Mouse (Mus musculus) heart, adult 2 months (tissue): ENCODE results near the gene Gm38394. TPM values are rescaled to one million over a fixed set of nuclear protein-coding genes. Genes with fewer than 3 reads are reported as not detected.

Experiments used
- DNase-seq, 2 experiments: peaks; one replicate each; pipeline ENCODE4 v3.0.0; 2021
- H3K27ac ChIP-seq: fragments of 200-600 bp; 2 replicates; pipeline ENCODE4 v1.8.1; 2022
- H3K27me3 ChIP-seq: fragments of 200-500 bp; 2 replicates; pipeline ENCODE4 v1.6.1; 2012; ENCODE audit warnings: mild to moderate bottlenecking, low read length, inconsistent platforms, mixed read lengths; ENCODE audit not compliant: control insufficient read depth, insufficient read depth
- H3K36me3 ChIP-seq: fragments of 200-500 bp; 2 replicates; pipeline ENCODE4 v1.6.1; 2012; ENCODE audit warnings: low read length, inconsistent platforms; ENCODE audit not compliant: control insufficient read depth, insufficient read depth
- H3K4me1 ChIP-seq: fragments of 200-500 bp; 2 replicates; pipeline ENCODE4 v1.6.1; 2011; ENCODE audit warnings: low read length; ENCODE audit not compliant: control insufficient read depth, insufficient read depth
- H3K4me3 ChIP-seq: fragments of 200-600 bp; 2 replicates; pipeline ENCODE4 v1.8.1; 2022
- H3K79me2 ChIP-seq: fragments of 200-500 bp; replicated peaks from 2 replicates; pipeline ENCODE4 v1.6.1; 2012; ENCODE audit warnings: mild to moderate bottlenecking, inconsistent platforms, low read length, moderate library complexity, mixed read lengths; ENCODE audit not compliant: control insufficient read depth, insufficient read depth
- H3K9ac ChIP-seq: fragments of 200-500 bp; 2 replicates; pipeline ENCODE4 v1.6.1; 2012; ENCODE audit warnings: low read depth, mild to moderate bottlenecking, control low read depth, inconsistent platforms, low read length, mixed read lengths
- CTCF ChIP-seq: fragments of 200-600 bp; IDR thresholded peaks from 2 replicates; pipeline ENCODE4 v1.8.1; 2022; ENCODE audit warnings: antibody characterized with exemption, mild to moderate bottlenecking, moderate library complexity
- EP300 ChIP-seq: fragments of 200-500 bp; IDR thresholded peaks from 2 replicates; pipeline ENCODE4 v1.6.1; 2011; ENCODE audit warnings: low read depth, low read length, control low read depth; ENCODE audit not compliant: insufficient read depth
- POLR2A ChIP-seq: fragments of 200-500 bp; IDR thresholded peaks from 2 replicates; pipeline ENCODE4 v1.6.1; 2011; ENCODE audit warnings: mild to moderate bottlenecking, low read depth, low read length, control low read depth; ENCODE audit not compliant: insufficient read depth
- WGBS: fragments of 180-500 bp; shearing (Covaris S2); methylation state at CpG from one replicate; pipeline ENCODE4 v1.1.7; 2018; 5-methylcytosine and 5-hydroxymethylcytosine counted together
- intact Hi-C: fragments of 180-260 bp; cut with DNase I; formaldehyde crosslinking; loops from one replicate; pipeline ENCODE4 v1.15.1; 2025
- polyA plus RNA-seq: library from polyadenylated mRNA; depleted of rRNA; stranded (reverse); fragments of >200 nt; gene quantifications from 2 replicates; pipeline ENCODE4 v1.2.3, GENCODE M21; 2012
- total RNA-seq, 2 experiments: library from RNA; stranded (reverse); gene quantifications; 2 replicates each; pipeline ENCODE4 v1.2.3; 2021

The Gm38394 gene
- total and polyA plus RNA-seq, 3 experiments: 2.5 to 15.0 (median 14.5) TPM

DNA sequence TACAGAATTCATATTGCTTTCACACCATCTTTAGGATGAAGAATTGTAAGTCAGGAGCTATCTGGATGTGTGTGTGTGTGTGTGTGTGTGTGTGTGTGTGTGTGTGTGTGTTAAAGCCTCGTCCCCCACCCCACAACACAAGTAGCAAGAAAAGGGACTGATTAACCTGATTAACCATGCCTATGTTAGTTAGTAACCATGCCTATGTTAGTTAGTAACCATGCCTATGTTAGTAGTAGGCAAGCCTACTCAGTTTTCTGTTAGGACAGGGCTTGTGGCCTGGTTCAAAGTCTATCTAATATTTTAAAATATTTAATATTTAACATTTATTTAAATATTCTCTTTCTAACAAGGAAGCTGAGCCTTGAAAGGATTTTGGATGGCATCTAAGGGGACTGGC, 49.7 kb downstream of the Gm38394 start:
- intact Hi-C loops: loop anchor here (2.0 to 10.0 kb wide), 4 partner anchors 297 to 589 kb away; no protein-coding TSS in a partner anchor
- no peak for DNase-seq
- 75% methylated on average over 1 of the region's 1 CpGs for WGBS
- TF ChIP-seq CTCF (no peak), POLR2A (no peak)
- no peaks in the 10 kb centered on the region for H3K27me3 ChIP-seq
- H3K79me2 ChIP-seq: no peaks in the 10 kb centered on the region
- H3K4me1 ChIP-seq: no peaks in the 10 kb centered on the region; the same call in 1 of the 2 replicates
- H3K4me3 ChIP-seq: no peak overlapping the region
- H3K36me3 ChIP-seq: peaks cover 6% of the 10 kb centered on the region
- H3K27ac ChIP-seq: no peak overlapping the region
- H3K9ac ChIP-seq: no peak overlapping the region

DNA sequence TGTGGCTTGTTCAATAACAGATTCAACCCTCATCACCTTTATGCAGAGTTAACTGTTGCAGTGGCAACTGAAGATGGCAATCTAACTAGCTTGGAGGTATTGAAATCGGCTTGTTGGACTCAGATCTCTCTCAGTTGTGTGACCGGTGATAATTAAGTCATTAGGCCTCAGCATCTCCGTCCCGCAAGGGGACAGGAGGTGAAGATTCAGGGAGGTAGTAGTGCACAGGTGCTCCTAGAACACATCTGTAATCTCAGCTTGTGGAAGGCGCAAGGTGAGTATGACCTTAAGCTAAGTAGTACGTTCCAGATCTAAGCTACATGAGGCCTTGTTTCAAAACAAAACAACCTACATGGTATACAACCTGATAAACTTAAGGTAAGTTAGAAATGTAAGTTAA, 50.5 kb downstream of the Gm38394 start:
- DNase-seq: no peak
- Histone ChIP-seq H3K27ac (no peak overlapping the region), H3K79me2 (no peaks in the 10 kb centered on the region), H3K27me3 (no peaks in the 10 kb centered on the region), H3K4me3 (no peak overlapping the region), H3K9ac (no peak overlapping the region), H3K36me3 (peaks cover 9% of the 10 kb centered on the region), H3K4me1 (no peaks in the 10 kb centered on the region; the same call in 1 of the 2 replicates)
- 51% methylated on average over 6 of the region's 6 CpGs for WGBS
- intact Hi-C loops: loop anchor here (1.0 to 10.0 kb wide), 5 partner anchors 228 to 588 kb away; no protein-coding TSS in a partner anchor
- no peak for TF ChIP-seq POLR2A
- TF ChIP-seq CTCF: no peak
- no peak for TF ChIP-seq EP300

- Histone ChIP-seq H3K4me3 (peak within 1 kb of the TSS; percentile 81), H3K36me3 (peaks cover 9% of the 10 kb centered on the region), H3K4me1 (no peaks in the 10 kb centered on the region; the same call in 1 of the 2 replicates), H3K27ac (peak within 1 kb of the TSS; percentile 96), H3K79me2 (no peaks in the 10 kb centered on the region), H3K9ac (peak within 1 kb of the TSS; percentile 86), H3K27me3 (no peaks in the 10 kb centered on the region)
- intact Hi-C loops: loop anchor here (1.0 to 10.0 kb wide), 6 partner anchors 183 to 588 kb away; no protein-coding TSS in a partner anchor
- under 1% methylated on average over 72 of the region's 73 CpGs for WGBS
- DNase-seq: peak; percentile 94 to 95
- TF ChIP-seq POLR2A: peak; percentile 74
- TF ChIP-seq CTCF: peak; percentile 94
- peak; percentile 84 for TF ChIP-seq EP300
These were observed 51.2 kb downstream of the Gm38394 start, which contains the start of gene Snrpe for GRCm38 (mm10) chr1:133609771-133610502. Gene Snrpe, minus strand, starts transcription at chr1:133610291.

GRCm38 (mm10) chr1:133603174-133603573, 57.9 kb downstream of the Gm38394 start:
- Histone ChIP-seq H3K27me3 (no peaks in the 10 kb centered on the region), H3K4me3 (no peak overlapping the region), H3K79me2 (no peaks in the 10 kb centered on the region), H3K4me1 (no peaks in the 10 kb centered on the region), H3K27ac (no peak overlapping the region), H3K36me3 (peaks cover 6% of the 10 kb centered on the region), H3K9ac (no peak overlapping the region)
- DNase-seq: no peak
- TF ChIP-seq POLR2A: no peak
- no peak for TF ChIP-seq CTCF
- TF ChIP-seq EP300: no peak
- intact Hi-C loops: no loop called here
- 94% methylated on average over 4 of the region's 4 CpGs for WGBS

- Histone ChIP-seq H3K27ac (no peak overlapping the region), H3K36me3 (no peaks in the 10 kb centered on the region), H3K27me3 (no peaks in the 10 kb centered on the region), H3K79me2 (no peaks in the 10 kb centered on the region), H3K4me1 (no peaks in the 10 kb centered on the region), H3K4me3 (no peak overlapping the region), H3K9ac (no peak overlapping the region)
- no peak for DNase-seq
- no peak for TF ChIP-seq EP300
- TF ChIP-seq CTCF: peak; percentile 50
- intact Hi-C loops: no loop called here
- 18% methylated on average over 4 of the region's 4 CpGs for WGBS
These were observed 64.7 kb downstream of the Gm38394 start for GRCm38 (mm10) chr1:133596298-133597007.
